Mouse (Mus musculus) left cerebral cortex, postnatal 14 days (tissue): ENCODE data around the gene 5730409E04Rik. TPM values are rescaled to one million over a fixed set of nuclear protein-coding genes. Genes with fewer than 3 reads are reported as not detected.
A peak's percentile ranks its signal among the peaks of the same experiment; 100 is the strongest.

Experiments used
- DNase-seq, 2 experiments: peaks; one replicate each; pipeline ENCODE4 v3.0.0; 2021 to 2022; ENCODE audit warnings: low spot score in 2 of 2, mixed read lengths in 1 of 2
- intact Hi-C: fragments of 180-260 bp; cut with DNase I; formaldehyde crosslinking; loops from one replicate; pipeline ENCODE4 v1.15.1; 2025
- microRNA-seq, 2 experiments: library from miRNA; unstranded; fragments of <30 nt; microRNA quantifications; one replicate each; pipeline ENCODE4 v1.2.0; 2022
- total RNA-seq, 2 experiments: library from RNA; stranded (reverse); gene quantifications; 2 replicates each; pipeline ENCODE4 v1.2.3; 2021

Gene 5730409E04Rik
- total RNA-seq, 2 experiments from 2014 or later: 86.1 to 89.8 TPM

DNA sequence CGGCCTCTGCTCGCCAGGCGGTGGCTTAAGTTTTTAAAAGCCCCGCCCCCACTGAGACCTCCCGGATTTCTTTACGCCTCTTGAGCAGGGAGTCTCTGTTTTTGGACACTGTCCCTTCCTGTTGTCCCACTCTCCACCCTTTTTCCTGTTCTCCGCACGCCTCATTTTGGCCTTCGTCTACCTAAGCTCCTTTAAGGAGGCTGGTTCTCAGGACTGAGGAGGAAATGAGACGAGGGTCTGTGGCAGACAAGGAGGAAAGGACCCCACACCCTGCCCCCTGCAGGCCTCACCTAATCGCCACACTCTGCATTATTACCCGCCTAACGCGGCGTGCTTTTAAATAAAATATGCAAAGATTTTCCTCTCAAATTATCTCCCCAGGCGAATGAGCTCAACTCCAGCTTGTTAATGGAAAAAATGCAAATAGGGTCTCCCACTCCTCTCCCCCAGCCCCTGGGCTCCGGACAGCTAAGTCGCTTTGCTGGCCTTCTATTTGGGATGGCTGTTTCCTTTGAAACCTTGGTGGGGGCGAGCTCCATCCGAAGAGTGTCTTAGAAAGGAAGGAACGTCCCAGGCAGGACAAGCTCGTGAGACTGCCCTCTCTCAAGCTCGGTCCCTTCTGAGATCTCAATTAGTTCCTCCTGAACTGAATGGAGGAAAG lies 17.5 kb downstream of the 5730409E04Rik start:
- no peak for DNase-seq
- intact Hi-C loops: no loop called here

DNA sequence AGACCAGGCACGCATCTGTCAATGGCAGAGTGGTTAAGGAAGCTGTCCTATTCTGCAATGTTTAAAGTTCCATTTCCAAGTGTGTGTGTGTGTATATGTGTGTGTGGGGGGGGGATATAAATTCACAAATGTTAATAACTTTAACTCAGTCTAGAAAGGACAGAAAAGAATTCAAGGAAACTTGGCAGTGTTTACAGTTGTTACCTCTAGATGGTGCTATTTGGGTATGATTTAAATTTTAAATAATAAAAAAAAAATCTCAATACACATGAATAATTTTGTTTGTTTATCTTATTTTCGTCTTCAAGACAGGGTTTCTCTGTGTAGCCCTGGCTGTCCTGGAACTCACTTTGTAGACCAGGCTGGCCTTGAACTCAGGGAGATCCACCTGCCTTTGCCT lies 22.3 kb downstream of the 5730409E04Rik start:
- no peak for DNase-seq
- intact Hi-C loops: loop anchor here (10.0 kb wide), 1 partner anchor 113 kb away; no protein-coding TSS in a partner anchor

DNA sequence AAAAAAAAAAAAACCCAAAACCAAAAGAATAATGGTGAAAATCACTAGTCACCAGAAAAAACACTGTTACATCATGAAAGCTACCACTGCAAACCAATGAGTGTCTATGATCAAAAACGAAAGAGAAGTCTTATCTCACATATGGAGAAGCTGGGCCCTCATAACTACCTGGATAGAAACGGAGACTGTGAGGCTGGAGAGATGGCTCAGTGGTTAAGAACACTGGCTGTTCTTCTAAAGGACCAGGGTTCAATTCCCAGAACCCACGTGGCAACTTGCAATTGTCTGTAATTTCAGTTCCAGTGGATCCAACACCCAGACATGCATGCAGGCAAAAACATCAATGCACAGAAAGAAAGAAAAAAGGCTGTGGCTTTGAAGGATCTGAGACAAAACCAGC lies 23.1 kb downstream of the 5730409E04Rik start:
- intact Hi-C loops: loop anchor here (10.0 kb wide), 1 partner anchor 112 kb away; no protein-coding TSS in a partner anchor
- DNase-seq: no peak

DNA sequence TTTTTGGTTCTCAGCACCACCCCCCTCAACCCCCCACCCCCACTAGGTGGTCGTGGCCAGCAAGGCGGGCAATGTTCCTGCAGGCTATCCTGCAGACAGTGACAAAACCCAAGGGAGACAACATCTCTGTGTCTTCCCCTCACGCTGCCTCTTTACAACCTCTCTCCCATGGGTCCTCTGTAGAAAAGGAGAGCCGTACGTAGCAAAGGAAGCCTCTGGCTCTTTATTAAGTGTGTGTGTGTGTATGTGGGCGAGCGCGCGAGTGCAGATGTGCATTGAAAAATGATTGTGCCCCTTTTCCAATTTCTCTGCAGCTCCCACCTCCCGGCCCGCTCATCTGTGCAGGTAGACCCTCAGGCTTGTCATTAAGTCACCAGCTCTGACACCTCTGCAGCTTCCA lies 26.7 kb downstream of the 5730409E04Rik start:
- intact Hi-C loops: loop anchor here (10.0 kb wide), 1 partner anchor 108 kb away; no protein-coding TSS in a partner anchor
- no peak for DNase-seq

DNA sequence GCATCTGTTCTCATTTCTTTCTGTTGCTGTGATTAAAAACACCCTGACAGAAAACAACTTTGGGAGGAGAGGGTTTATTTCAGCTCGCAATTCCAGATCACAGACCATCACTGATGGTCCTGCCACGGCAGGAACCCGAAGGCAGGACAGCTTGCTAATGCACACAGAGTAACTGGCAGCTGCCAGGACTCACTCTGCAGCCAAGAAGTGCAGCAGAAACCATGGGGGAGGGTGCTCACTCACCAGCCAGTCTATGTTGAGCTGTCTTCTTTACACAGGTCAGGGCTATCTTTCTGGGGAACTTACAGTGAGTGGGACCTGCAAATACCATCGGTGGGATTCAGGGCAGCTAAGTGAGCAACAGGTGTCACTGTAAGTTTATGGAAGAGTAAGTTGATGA lies 27.8 kb downstream of the 5730409E04Rik start:
- intact Hi-C loops: loop anchor here (10.0 kb wide), 1 partner anchor 107 kb away; no protein-coding TSS in a partner anchor
- DNase-seq: no peak

DNA sequence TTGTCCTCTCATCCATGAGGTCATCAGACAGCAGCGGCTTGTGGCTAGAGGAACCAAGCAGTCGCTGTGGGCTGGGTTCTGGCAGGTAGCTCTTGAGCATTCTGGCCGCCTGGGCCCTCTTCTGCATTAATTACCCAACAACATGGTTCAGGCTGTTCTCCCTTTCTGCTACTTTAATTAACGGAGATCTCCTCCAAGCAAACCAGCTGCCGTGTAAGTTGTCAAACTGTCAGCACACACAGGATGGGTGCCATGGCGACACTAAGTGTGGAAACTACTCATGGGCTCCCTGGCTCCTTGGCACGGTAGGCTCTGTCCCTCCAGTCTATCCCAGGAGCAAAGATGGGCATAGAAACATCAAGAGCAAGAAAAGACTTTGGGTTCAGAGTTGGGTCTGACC lies 29.7 kb downstream of the 5730409E04Rik start:
- peak; percentile 25 to 57 for DNase-seq
- intact Hi-C loops: loop anchor here (10.0 kb wide), 1 partner anchor 105 kb away; no protein-coding TSS in a partner anchor

DNA sequence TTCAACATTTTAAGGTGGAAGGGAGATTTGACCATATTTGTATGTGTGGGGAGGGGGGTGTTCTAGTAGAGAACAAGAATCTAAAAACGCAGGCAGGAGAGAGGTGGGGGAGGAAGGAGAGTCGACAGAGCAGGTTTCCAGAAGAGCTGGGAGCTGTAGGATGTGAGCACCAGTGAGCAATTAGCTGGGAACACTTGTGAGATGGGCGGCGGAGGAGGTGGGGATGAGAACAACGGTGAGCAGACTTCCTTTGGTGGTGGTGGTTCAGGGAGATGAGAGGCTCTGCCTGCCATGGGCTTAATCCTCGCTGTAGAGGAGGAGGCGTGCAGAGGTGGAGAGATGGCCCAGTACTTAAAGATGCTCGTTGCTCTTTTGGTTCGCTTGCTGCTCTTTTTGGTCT lies 32.3 kb downstream of the 5730409E04Rik start:
- DNase-seq: peak; percentile 31 to 46
- intact Hi-C loops: no loop called here

DNA sequence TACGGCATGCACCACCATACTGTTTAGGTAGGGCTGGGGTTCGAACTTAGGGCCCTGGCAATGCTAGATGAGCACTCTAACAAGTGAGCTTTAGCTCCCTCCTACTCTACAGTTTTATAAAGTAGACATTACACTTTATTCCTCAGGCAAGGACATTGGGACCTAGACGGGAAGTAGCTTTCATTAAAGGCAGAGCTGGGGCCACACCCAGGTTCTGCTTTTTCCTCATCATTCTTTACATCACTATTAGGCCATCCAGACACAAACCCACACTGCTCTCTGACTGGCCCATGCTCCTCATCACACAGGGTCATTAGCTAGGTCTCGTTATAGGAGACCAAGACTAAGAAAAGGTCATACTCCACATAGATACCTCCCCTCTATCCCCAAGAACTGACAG lies 34.2 kb downstream of the 5730409E04Rik start:
- intact Hi-C loops: no loop called here
- no peak for DNase-seq

DNA sequence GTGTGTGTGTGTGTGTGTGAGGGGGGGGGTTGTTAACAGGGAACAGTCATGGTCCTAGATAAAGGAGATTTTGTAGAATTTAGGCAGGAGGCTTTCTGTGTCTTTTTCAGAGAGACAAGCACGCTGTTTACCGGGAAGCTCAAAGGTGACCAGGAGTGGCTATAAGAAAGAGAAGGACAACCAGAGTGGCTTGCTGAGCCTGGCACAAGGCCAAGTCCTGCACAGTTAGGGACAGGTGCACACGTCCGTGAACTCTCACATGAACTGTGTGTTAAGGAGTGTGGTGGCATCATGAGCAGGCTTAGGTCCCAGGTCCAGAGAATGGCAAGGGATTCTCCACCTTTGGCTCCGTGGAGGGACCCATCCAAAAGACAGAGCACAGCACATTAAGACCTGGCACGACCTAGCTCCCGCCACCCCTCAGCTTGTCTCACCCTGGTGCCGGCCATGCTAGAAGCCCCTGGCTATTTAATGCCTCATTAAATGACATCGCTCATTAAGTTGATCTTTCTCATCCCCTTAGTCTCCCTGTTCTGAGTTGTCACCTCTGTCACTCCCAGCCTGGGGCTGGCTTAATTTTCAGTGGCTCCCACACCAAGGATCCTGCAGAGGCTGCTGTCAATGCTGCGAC lies 34.8 kb downstream of the 5730409E04Rik start:
- DNase-seq: no peak
- intact Hi-C loops: no loop called here

DNA sequence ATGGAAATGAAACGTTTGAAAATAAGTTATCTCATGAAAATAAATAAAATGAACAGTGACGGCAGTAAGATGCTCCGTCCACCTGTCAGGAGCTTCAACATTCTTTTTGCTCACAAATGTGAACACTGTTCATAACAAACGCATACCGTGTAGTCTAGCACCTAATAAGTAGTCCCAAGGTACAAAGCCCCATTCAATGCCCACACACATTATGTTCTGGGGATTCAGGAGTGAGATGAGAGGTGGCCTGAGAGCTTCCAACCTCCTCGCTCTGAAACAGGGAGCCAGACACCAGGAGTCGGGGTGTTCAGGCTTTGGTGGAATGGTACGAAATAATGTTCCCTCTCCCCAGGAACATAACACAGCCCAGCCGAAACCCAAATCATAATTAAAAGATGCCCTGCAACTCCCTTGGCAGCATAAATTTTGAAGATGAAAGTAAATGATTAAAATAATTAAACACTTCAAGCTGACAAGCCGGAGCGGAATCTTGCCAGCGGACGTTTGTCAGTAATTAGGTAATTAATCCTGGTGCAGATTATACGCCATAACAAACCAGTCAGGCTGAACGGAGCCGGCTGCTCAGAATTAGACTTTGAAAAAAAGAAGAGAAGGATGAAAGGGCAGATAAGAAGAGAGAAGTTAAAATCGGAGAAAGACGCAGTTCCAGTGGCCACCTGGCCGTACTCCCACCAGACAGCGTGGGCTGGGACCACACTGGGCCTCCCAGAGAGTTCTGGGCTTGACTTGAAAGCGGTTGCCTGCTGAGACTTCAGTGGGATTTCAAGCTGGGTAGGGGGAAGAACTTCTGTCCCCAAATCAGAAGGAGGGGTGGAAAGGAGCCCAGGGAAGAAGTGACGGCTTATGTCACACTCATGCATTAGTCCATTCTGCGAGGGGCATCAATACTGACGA lies 38.6 kb downstream of the 5730409E04Rik start:
- intact Hi-C loops: no loop called here
- DNase-seq: no peak

DNA sequence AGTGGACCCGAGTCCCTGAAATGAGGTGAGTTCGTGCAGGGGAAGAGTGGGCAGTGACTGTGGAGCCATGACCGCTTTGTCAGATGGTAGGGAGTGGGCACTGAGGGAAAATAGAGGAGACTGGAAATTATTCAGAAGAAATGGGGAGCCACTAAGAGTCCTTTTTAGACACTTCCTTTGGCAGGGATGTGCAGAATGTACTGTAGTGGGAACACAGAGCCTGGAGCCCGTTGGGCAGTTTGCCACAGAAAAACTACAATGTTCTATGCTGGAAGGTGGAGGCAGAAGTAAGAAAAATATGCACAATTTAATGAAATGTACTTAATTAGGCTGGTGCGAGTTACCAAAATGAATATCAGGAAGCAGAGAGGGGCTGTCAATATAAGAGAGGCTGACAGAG lies 43.5 kb downstream of the 5730409E04Rik start:
- intact Hi-C loops: no loop called here

DNA sequence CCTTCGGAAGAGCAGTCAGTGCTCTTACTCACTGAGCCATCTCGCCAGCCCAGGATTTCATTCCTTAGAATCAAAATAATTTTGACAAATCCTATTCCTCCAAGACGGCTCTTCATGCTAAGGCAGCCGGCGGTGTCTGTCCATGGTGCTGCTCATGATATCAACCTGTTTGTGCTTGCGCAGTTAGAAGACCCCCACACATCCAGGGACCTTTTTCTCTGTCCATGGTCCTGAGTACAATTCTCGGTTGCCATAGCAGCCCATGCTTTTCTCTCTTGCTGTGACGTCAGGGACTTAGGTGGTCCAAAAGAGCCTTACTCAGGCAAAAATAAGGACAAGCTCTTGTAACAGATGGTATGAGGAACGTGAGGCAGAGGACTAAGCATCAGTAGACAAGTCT lies 45.7 kb downstream of the 5730409E04Rik start:
- intact Hi-C loops: no loop called here
- DNase-seq: peak in 1 of 2 experiments; percentile 32

More for the DNA sequence above, 43.5 kb downstream of the 5730409E04Rik start:
- DNase-seq: peak; percentile 52 to 60

DNA sequence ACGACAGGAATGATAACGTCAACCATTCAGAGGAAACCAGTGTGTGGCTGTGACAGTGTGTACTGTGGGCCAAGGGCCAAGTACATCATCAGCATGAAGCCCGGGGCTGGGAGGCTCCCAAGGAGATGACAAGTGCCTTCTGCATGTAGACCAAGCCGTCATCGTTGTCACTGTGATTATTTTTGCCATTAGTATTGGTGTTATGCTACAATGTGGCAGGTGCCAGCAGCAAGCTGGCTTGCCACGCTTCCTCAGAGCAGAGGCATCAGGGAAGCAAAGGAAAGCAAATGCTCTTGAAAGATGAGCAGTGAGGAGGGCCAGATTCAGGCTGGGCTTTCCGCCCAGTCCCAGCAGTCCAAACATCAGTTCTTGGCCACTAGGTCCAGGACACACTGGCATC lies 51.6 kb downstream of the 5730409E04Rik start:
- intact Hi-C loops: no loop called here

More for the DNA sequence above, 51.6 kb downstream of the 5730409E04Rik start:
- peak; percentile 44 to 61 for DNase-seq

Small RNA genes lying within 50 kb of the gene (microRNA-seq; reads per million reads assigned to microRNA genes)
- 0 reads per million in 2 experiments for gene Mir7119

Other genes with a start within 250 kb of the 5730409E04Rik start
- 10 to 100 TPM; 27.9 to 33.5 TPM for gene Ago3, start 180.3 kb upstream of the 5730409E04Rik start, total RNA-seq
- 10 to 100 TPM; 49.4 to 52.1 TPM for gene Ago1, start 141.2 kb upstream of the 5730409E04Rik start, total RNA-seq
- 1 to 10 TPM; 6.3 to 6.8 TPM for gene Ago4, start 76.3 kb upstream of the 5730409E04Rik start, total RNA-seq
- gene Clspn, start 52.9 kb upstream of the 5730409E04Rik start, total RNA-seq: 1 to 10 TPM; 1.1 to 2.0 TPM
- gene Psmb2, start 67.8 kb downstream of the 5730409E04Rik start, total RNA-seq: 100 to 1,000 TPM; 106 to 115 TPM
- gene Tfap2e, start 126.4 kb downstream of the 5730409E04Rik start, total RNA-seq: not detected
- gene Ncdn, start 143.6 kb downstream of the 5730409E04Rik start, total RNA-seq: 100 to 1,000 TPM; 959 to 969 TPM
- gene AU040320, start 143.7 kb downstream of the 5730409E04Rik start, total RNA-seq: 10 to 100 TPM; 53.8 to 55.3 TPM